Mouse (Mus musculus): ENCODE data around the gene Gm7347. TPM values are rescaled to one million over a fixed set of nuclear protein-coding genes. Genes with fewer than 3 reads are reported as not detected.
"Not testable (repeated sequence)": the region's sequence is repeated elsewhere in the genome, so short reads cannot be mapped to it uniquely, and the experiment has no call there.

The Gm7347 gene
- polyA plus RNA-seq, 1 experiment from 2014 or later = not detected

DNA sequence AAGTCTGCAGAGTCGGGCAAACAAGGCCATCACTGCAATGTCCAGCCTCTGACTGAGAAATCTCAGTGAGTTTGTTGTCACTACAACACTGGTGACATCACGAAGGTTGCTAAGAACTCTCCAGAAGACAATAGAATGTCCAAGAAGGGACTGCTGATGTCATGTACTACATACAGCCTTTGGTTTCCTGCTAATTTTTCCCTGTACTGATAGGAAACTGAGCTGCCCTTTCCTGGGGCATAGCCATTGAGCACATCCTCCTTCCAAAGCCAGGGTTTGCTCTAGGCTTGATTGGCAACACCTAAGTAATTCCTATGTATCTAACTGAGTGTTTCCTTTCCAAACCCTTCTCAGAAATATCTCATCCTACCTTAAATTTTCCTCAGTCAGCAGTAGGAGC, 53.7 kb downstream of the Gm7347 start, which contains the start of gene Gm1979:
Gene Gm1979 (minus strand): TSS at position 101 of the 400 bp plus-strand sequence.
- not testable (repeated sequence) for H3K36me3 ChIP-seq (ENCODE audit: control insufficient read depth, insufficient read depth); H3K27ac ChIP-seq (ENCODE audit: low read length); H3K4me3 ChIP-seq (ENCODE audit: low read length); ATAC-seq (replicated peaks; ENCODE audit: extremely low read depth, insufficient read depth, low FRiP score); H3K4me1 ChIP-seq (ENCODE audit: control insufficient read depth, insufficient read depth, low read length); H3K4me2 ChIP-seq (ENCODE audit: low read depth, low read length); H3K9me3 ChIP-seq (replicated peaks; ENCODE audit: control insufficient read depth, low read length); H3K9ac ChIP-seq (ENCODE audit: low read length); H3K27me3 ChIP-seq (ENCODE audit: control insufficient read depth, insufficient read depth, low read length)
- 78% methylated on average over 1 of the region's 2 CpGs for WGBS

Other genes starting within 250 kb of the Gm7347 start
- 0.10 TPM in 1 of 2 replicates, not detected in the other for gene Gm21663, start 116.2 kb downstream of the Gm7347 start, polyA plus RNA-seq (2015; fragmentation: Nextera tagmentation; extraction: Ambion mirVana)
- not detected in 2 replicates for gene Gm21671, start 104.2 kb downstream of the Gm7347 start, polyA plus RNA-seq (2015; fragmentation: Nextera tagmentation; extraction: Ambion mirVana)
- gene Gm21680, start 85.9 kb downstream of the Gm7347 start, polyA plus RNA-seq (2015; fragmentation: Nextera tagmentation; extraction: Ambion mirVana) = 0.07 TPM in 1 of 2 replicates, not detected in the other
- not detected in 2 replicates for gene Gm21698, start 69.9 kb downstream of the Gm7347 start, polyA plus RNA-seq (2015; fragmentation: Nextera tagmentation; extraction: Ambion mirVana)
- 0.10 TPM in 1 of 2 replicates, not detected in the other for gene Gm1979, start 53.8 kb downstream of the Gm7347 start, polyA plus RNA-seq (2015; fragmentation: Nextera tagmentation; extraction: Ambion mirVana)
- not detected in 2 replicates for gene Gm5862, start 35.7 kb downstream of the Gm7347 start, polyA plus RNA-seq (2015; fragmentation: Nextera tagmentation; extraction: Ambion mirVana)
- gene Speer4a, start 19.0 kb downstream of the Gm7347 start, polyA plus RNA-seq (2015; fragmentation: Nextera tagmentation; extraction: Ambion mirVana) = 0.05 TPM in 1 of 2 replicates, not detected in the other
- not detected in 2 replicates for gene Gm10471, start 30.7 kb upstream of the Gm7347 start, polyA plus RNA-seq (2015; fragmentation: Nextera tagmentation; extraction: Ambion mirVana)
- 0.09 TPM in 1 of 2 replicates, not detected in the other for gene 5031410I06Rik, start 46.8 kb upstream of the Gm7347 start, polyA plus RNA-seq (2015; fragmentation: Nextera tagmentation; extraction: Ambion mirVana)
- gene Gm10220, start 62.8 kb upstream of the Gm7347 start, polyA plus RNA-seq (2015; fragmentation: Nextera tagmentation; extraction: Ambion mirVana) = not detected in 2 replicates
- not detected in 2 replicates for gene Gm7361, start 199.1 kb upstream of the Gm7347 start, polyA plus RNA-seq (2015; fragmentation: Nextera tagmentation; extraction: Ambion mirVana)